Mouse (Mus musculus) hindbrain, embryonic 13.5 days (tissue): ENCODE results near the gene Grem2. TPM values are rescaled to one million over a fixed set of nuclear protein-coding genes. Genes with fewer than 3 reads are reported as not detected.

Source experiments
- ATAC-seq: fragments of 200-750 bp; cut with Nextera tagmentation; 2 replicates; pipeline ENCODE4 v1.8.0; 2017; ENCODE audit warnings: moderate TSS enrichment; ENCODE audit not compliant: low FRiP score
- H3K27ac ChIP-seq: fragments of 300-500 bp; sonication (generic); 2 replicates; pipeline ENCODE4 v1.5.1; 2015; ENCODE audit warnings: inconsistent platforms, mild to moderate bottlenecking, moderate library complexity
- H3K27me3 ChIP-seq: fragments of 300-500 bp; sonication (generic); 2 replicates; pipeline ENCODE4 v1.6.1; 2015; ENCODE audit warnings: mild to moderate bottlenecking, inconsistent platforms
- H3K36me3 ChIP-seq: fragments of 300-500 bp; sonication (generic); 2 replicates; pipeline ENCODE4 v1.6.1; 2015; ENCODE audit warnings: mild to moderate bottlenecking, inconsistent platforms
- H3K4me1 ChIP-seq: fragments of 300-500 bp; sonication (generic); replicated peaks from 2 replicates; pipeline ENCODE4 v1.6.1; 2015; ENCODE audit warnings: inconsistent platforms
- H3K4me2 ChIP-seq: fragments of 300-500 bp; sonication (generic); 2 replicates; pipeline ENCODE4 v1.6.1; 2015; ENCODE audit warnings: inconsistent platforms, mild to moderate bottlenecking, moderate library complexity
- H3K4me3 ChIP-seq: fragments of 300-500 bp; sonication (generic); 2 replicates; pipeline ENCODE4 v1.5.1; 2015; ENCODE audit warnings: mild to moderate bottlenecking, inconsistent platforms
- H3K9ac ChIP-seq: fragments of 300-500 bp; sonication (generic); 2 replicates; pipeline ENCODE4 v1.6.1; 2015; ENCODE audit warnings: mild to moderate bottlenecking, inconsistent platforms
- H3K9me3 ChIP-seq: fragments of 300-500 bp; sonication (generic); 2 replicates; pipeline ENCODE4 v1.6.1; 2016; ENCODE audit warnings: inconsistent platforms
- WGBS: fragments of 180-500 bp; shearing (Covaris S2); methylation state at CpG from one replicate; pipeline ENCODE4 v1.1.7; 2015; 5-methylcytosine and 5-hydroxymethylcytosine counted together
- polyA plus RNA-seq: library from polyadenylated mRNA; unstranded; fragments of >200 nt; fragmentation: Nextera tagmentation; extraction: Ambion mirVana; gene quantifications from 2 replicates; pipeline ENCODE4 v1.2.1, GENCODE M21; 2015

Gene Grem2
- polyA plus RNA-seq = 1.4 and 1.5 TPM in 2 replicates

DNA sequence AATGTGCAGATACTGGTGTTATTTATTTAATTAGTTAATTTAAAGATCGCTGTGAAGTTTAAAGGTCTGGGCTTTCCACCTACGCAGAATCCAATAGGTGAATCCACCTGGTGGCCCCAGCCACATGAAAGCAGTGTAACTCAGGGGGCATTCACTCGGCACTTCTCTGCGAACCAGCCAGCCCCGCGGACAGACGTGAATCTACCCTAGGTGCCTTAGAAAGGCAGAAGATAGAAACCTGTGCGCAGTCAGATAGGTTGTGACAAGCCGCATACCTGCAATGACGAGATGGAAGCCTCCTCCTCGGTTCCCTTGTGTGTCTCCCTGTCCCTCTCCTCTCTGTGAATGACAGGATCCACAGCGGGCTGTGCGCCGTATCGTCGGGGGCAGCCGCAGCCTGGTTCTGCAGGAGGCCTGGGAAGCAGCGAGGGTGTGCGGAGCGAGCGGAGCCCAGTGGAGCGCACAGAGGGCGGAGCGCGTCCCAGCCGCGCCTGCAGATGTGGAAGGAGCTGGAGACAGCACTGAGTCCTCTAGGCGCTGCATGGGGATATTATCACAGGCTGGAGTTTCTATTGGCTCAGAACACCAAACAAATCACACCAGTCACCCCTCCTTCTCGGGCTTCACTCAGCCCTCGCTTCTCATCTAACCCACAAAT is at the start of gene Grem2:
TSS of gene Grem2 (minus strand) at position 522 of the 658 bp plus-strand sequence.
- Histone ChIP-seq H3K27me3 (no peaks in the 10 kb centered on the region), H3K4me3 (peak within 1 kb of the TSS; percentile 46), H3K4me2 (peak within 1 kb of the TSS; percentile 57), H3K27ac (peak within 1 kb of the TSS; percentile 55), H3K9me3 (no peaks in the 10 kb centered on the region), H3K9ac (peak within 1 kb of the TSS; percentile 72), H3K36me3 (no peaks in the 10 kb centered on the region), H3K4me1 (peaks cover 5% of the 10 kb centered on the region)
- ATAC-seq = peak; percentile 97
- 5% methylated on average over 26 of the region's 30 CpGs for WGBS

DNA sequence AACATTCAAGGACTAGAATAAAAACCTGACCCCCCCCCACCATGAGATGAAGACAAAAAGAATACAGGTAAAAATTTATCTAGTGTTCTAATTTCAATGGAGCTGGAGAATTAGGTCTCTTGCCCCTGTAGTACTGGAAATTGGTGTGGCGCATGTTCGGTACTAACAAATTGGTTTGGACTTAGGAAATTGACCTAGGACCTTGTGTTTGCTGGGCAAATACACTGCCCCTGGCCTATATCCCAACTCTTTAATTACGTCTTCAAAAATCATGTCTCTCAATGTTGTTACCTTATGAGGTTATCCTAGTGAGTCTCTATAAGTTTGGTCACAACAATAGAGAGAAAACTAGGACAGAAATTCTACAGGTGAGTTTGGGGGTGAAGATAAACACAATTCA is 38.2 kb upstream of the Grem2 start:
- Histone ChIP-seq H3K27ac (no peak overlapping the region), H3K9ac (no peak overlapping the region), H3K27me3 (no peaks in the 10 kb centered on the region), H3K36me3 (no peaks in the 10 kb centered on the region), H3K9me3 (no peaks in the 10 kb centered on the region), H3K4me1 (no peaks in the 10 kb centered on the region), H3K4me2 (no peak overlapping the region), H3K4me3 (no peak overlapping the region)
- no peak for ATAC-seq
- WGBS = 96% methylated on average over 3 of the region's 3 CpGs

DNA sequence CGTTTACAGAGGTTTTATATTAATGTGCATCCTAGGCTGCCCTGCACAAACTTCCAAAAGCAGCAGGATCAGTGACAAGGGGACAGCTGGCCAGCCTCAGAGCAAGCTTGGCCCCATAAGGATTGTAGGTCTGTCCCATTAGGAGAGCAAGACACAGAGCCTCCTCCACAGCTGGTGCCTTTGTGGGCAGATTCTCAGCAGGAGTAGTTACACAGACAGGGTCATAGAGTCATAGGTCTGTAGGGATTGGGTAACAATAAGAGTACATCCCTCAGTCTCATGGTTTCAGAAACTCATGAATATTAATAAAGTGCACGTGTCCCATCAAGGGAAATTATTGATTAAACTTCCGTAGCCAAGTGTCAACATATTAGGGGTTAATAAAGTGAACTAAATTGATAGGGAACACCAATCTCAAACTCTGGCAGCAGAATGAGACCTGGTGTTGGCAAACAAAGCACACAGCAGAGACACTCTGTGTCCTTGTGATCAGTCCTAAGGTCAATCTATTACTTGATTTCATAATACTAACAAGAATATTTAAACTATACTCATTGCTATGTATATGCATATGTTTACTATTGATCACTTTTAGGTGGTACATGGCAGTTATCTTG is 9.5 kb upstream of the Grem2 start:
- no peak overlapping the region for H3K4me3 ChIP-seq
- no peaks in the 10 kb centered on the region for H3K9me3 ChIP-seq
- no peak overlapping the region for H3K27ac ChIP-seq
- no peaks in the 10 kb centered on the region for H3K36me3 ChIP-seq
- no peak overlapping the region for H3K4me2 ChIP-seq
- no peak overlapping the region for H3K9ac ChIP-seq
- H3K4me1 ChIP-seq = peaks cover 8% of the 10 kb centered on the region
- no peaks in the 10 kb centered on the region for H3K27me3 ChIP-seq
- 20% methylated on average over 3 of the region's 3 CpGs for WGBS
- ATAC-seq = peak; percentile 82

DNA sequence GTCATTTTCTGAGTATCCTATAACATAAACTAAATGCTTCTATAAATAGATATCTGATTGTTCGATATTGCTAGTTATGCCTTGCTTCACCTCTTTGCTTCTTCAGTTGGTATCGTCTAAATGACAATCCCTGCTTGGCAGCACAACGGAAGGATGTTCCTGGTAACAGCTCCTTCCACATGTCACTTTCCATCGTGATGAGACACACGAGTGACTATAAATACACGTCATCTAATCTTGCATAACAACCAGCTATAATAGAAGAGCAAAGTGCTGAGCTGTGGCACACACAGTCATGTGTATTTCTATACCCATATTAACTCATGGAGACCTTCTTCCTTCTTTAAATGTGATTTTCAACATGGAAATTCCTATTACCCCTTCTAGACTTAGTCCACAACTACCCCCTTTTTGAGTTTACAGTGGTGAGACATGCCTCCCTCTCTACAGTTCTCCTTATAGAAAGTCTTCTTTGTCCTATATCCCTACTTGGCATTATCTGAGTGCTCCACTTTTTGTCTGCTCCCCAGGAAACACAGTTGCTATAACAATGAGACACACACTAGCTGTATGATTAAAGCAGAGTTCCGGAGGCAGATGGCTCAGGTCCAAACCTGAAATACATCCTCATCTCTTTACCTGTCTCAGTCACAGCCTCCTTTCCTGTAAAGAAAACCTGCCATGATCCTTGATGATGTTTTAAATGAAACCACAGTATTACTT is 8.0 kb upstream of the Grem2 start:
- Histone ChIP-seq H3K36me3 (no peaks in the 10 kb centered on the region), H3K27me3 (no peaks in the 10 kb centered on the region), H3K9ac (no peak overlapping the region), H3K4me2 (no peak overlapping the region), H3K4me1 (peaks cover 8% of the 10 kb centered on the region), H3K9me3 (no peaks in the 10 kb centered on the region), H3K27ac (no peak overlapping the region), H3K4me3 (no peak overlapping the region)
- 64% methylated on average over 7 of the region's 7 CpGs for WGBS
- ATAC-seq = no peak

DNA sequence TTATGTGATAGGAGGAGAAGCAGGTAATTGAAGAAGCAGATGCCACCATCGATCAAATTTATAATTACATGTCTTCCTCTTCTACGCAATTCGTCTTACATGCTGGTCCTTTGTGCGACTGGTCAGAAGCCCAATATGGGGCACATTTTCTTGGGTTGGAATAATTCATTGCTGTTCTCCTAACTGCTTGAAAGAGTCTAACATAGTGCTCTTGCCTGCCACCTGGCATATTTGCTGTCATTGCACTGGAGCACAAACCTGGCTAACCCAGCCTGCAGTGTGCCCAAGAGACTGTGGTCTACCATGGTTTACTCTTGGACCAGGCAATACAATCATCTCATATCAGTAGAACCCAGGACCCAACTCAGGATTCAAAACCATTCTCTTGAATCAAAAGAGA is 2.7 kb downstream of the Grem2 start:
- 93% methylated on average over 4 of the region's 4 CpGs for WGBS
- Histone ChIP-seq H3K9ac (no peak overlapping the region), H3K9me3 (no peaks in the 10 kb centered on the region), H3K4me1 (peaks cover 5% of the 10 kb centered on the region), H3K4me2 (no peak overlapping the region), H3K4me3 (no peak overlapping the region), H3K27ac (no peak overlapping the region), H3K27me3 (no peaks in the 10 kb centered on the region), H3K36me3 (no peaks in the 10 kb centered on the region)
- ATAC-seq = no peak

DNA sequence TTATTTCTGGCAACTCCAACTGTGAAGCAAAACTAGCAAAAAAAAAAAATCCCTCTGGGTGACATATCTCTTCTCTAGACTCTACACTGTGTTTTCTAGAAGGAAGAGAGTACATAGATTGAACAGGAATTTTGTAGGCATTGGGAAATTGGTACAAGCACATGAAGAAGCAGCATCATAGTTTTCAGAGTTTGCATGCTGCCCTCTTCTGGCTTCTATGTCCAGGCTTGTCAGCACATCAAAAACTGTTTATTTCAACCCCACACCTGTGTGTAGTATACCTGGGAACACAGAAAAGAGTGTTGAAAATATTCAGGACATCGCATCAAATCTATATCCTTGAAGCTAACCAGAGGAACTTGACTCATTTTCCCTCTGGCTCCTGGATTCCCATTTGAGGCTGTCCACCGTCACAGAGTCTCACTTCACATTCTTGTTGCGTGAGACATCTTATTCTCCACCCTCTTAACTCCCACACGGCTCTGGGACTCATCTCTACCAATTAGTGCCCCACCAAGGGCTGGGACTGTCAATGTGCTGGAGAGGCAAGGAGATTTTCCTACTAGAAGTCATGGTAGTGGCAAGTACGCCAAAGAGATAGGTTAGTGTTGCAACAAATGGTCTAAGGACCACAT is 3.3 kb downstream of the Grem2 start:
- 83% methylated on average over 5 of the region's 5 CpGs for WGBS
- no peak for ATAC-seq

DNA sequence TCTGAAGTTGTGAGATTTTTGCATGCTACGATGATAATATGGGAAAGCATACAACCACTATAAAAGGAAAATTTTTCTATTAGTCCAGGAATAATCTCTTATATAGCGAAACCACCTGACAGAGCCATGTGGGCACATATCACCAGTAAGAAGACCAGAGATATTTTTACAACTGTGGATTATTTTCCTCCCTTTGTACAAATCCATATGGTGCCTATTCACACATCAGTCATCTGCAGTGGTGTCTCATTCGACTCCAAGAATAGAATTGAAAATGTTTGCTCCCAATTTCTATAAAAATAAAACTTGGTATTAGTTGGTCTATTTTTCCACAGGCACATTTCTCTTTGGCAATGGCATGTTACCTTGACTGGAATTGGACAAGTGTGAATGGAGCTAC is 11.8 kb downstream of the Grem2 start:
- WGBS = 89% methylated on average over 3 of the region's 3 CpGs
- H3K9ac ChIP-seq = no peak overlapping the region
- no peaks in the 10 kb centered on the region for H3K9me3 ChIP-seq
- no peak for ATAC-seq
- H3K4me2 ChIP-seq = no peak overlapping the region
- no peaks in the 10 kb centered on the region for H3K4me1 ChIP-seq
- H3K27me3 ChIP-seq = no peaks in the 10 kb centered on the region
- no peak overlapping the region for H3K27ac ChIP-seq
- H3K4me3 ChIP-seq = no peak overlapping the region
- H3K36me3 ChIP-seq = no peaks in the 10 kb centered on the region

More for the DNA sequence above, 3.3 kb downstream of the Grem2 start:
- H3K36me3 ChIP-seq = no peaks in the 10 kb centered on the region
- H3K4me1 ChIP-seq = peaks cover 5% of the 10 kb centered on the region
- no peak overlapping the region for H3K4me2 ChIP-seq
- H3K27me3 ChIP-seq = no peaks in the 10 kb centered on the region
- H3K9ac ChIP-seq = no peak overlapping the region
- no peak overlapping the region for H3K27ac ChIP-seq
- H3K9me3 ChIP-seq = no peaks in the 10 kb centered on the region
- H3K4me3 ChIP-seq = no peak overlapping the region

DNA sequence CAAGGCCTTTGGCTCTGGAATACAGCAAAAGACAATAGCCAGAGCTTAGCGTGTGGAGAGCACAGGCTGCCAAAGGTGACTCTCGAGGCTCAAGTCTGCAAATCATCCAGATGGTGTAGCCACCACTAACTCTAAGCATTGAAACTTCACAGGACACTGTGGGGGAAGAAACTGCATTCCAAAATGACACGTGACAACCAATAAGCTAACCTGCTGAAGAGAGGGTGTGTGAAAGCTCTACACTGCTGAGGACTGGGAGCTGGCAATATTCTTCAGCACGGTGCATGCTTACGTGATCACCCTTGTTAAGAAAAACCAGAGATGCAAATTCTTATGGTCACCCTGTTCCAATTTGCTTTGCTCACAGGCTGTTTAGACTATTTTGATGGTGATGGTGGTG is 13.4 kb downstream of the Grem2 start:
- Histone ChIP-seq H3K9me3 (no peaks in the 10 kb centered on the region), H3K4me3 (no peak overlapping the region), H3K9ac (no peak overlapping the region), H3K36me3 (no peaks in the 10 kb centered on the region), H3K4me1 (no peaks in the 10 kb centered on the region), H3K4me2 (no peak overlapping the region), H3K27me3 (no peaks in the 10 kb centered on the region), H3K27ac (no peak overlapping the region)
- WGBS = 93% methylated on average over 5 of the region's 5 CpGs
- ATAC-seq = no peak

DNA sequence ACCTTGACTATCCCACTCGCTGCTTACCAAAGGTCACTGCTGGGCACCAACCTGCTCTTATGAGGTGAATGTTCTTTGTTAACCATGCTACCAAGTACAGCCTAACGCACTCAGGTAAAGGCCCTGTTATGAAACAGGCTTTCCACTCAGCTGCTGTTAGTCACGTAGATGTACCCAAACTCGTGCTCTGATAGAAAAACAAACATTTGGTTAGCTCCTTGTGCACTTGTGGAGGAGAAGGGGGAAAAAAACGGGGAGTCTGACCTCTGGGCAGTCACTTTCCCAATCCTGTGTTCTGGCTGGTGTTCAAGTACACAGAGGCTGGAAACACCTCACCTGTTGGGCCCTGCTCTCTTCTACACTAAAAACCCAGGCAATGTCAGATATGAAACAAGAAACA is 14.0 kb downstream of the Grem2 start:
- Histone ChIP-seq H3K36me3 (no peaks in the 10 kb centered on the region), H3K4me2 (no peak overlapping the region), H3K27me3 (no peaks in the 10 kb centered on the region), H3K9ac (no peak overlapping the region), H3K4me1 (no peaks in the 10 kb centered on the region), H3K4me3 (no peak overlapping the region), H3K27ac (no peak overlapping the region), H3K9me3 (no peaks in the 10 kb centered on the region)
- ATAC-seq = no peak
- 85% methylated on average over 5 of the region's 5 CpGs for WGBS

DNA sequence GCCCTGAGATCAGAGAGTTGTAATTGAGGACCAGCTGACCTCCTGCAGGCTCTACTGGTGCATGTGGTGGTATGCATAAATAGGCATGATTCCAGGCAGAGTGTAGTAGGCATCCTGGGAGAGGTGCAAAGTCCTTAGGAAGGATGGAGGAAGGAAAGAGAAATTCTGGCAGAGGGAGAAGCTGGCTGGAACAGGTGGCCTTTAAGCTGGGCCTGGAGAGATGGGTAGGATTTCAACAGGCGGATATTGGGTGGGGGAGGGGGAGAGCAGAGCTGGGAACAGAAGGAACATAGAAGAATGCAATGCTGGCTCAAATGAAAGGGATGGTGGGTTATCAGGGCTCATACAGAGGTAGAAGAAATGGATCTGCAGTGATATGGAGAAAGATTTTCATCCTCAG is 18.9 kb downstream of the Grem2 start:
- Histone ChIP-seq H3K36me3 (no peaks in the 10 kb centered on the region), H3K9me3 (no peaks in the 10 kb centered on the region), H3K27ac (no peak overlapping the region), H3K27me3 (no peaks in the 10 kb centered on the region), H3K4me2 (no peak overlapping the region), H3K4me3 (no peak overlapping the region), H3K9ac (no peak overlapping the region), H3K4me1 (no peaks in the 10 kb centered on the region)
- WGBS = 63% methylated on average over 1 of the region's 1 CpGs
- no peak for ATAC-seq

DNA sequence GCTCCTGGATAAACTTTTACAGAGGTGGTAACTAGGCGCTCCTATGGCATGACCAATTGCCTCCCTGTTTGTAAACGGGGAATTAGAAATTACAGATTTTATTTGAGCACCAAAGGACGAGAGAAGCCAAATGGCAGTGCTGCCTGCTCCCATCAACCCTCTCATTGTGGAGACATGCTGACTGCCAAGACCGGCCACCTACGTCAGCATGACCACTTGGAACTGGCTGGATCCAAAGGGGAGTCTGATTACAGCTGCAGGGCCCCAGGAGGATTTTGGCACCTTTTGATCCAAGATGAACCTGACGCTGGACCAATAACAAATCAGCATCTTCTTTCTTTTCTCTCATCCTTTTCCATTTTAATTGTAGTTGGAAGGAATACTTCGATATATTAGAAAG is 29.1 kb downstream of the Grem2 start:
- Histone ChIP-seq H3K36me3 (no peaks in the 10 kb centered on the region), H3K4me1 (no peaks in the 10 kb centered on the region), H3K9ac (no peak overlapping the region), H3K4me2 (no peak overlapping the region), H3K27ac (no peak overlapping the region), H3K9me3 (no peaks in the 10 kb centered on the region), H3K4me3 (no peak overlapping the region), H3K27me3 (no peaks in the 10 kb centered on the region)
- 91% methylated on average over 7 of the region's 7 CpGs for whole genome bisulfite sequencing
- no peak for ATAC-seq

DNA sequence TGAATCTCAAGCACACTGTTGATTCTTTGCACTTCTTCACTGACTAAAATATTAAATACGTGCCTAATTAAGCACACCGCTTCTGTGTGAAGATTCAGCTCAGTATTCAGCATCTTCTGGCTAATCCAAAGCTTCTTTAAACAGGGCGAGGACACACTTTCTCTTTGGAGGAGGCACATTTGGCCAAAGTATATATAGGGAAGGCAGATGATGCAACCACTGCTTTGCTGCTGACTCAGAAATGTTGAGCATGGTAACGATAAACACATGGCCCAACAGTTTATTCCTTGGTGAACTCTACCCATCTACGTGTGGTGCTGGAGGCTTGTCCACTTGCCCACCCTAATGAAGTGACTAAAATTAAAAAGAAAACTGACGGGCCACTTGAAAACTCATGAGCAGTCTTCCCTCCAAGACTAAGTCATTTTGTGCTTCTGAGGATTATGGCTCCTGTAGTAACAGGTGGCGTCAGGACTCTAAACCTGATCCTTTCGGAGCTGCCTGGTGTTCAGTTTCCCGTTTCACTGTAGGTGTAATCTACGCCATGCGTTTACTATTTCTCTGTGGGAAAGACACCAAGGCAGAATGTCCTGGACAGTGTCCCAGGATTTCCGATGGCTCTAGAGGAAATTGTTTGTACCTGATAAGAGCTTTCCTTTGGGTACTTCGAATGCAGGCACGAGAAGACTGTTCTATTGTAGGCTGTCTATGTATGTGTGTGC is 32.8 kb downstream of the Grem2 start:
- Histone ChIP-seq H3K4me1 (no peaks in the 10 kb centered on the region), H3K9ac (no peak overlapping the region), H3K4me2 (no peak overlapping the region), H3K9me3 (no peaks in the 10 kb centered on the region), H3K27ac (no peak overlapping the region), H3K36me3 (no peaks in the 10 kb centered on the region), H3K4me3 (no peak overlapping the region), H3K27me3 (no peaks in the 10 kb centered on the region)
- WGBS = 91% methylated on average over 14 of the region's 14 CpGs
- no peak for ATAC-seq
